Mouse (Mus musculus): Measurements from ENCODE around the gene Cabp1.
"Not testable (repeated sequence)": the region's sequence is repeated elsewhere in the genome, so short reads cannot be mapped to it uniquely, and the experiment has no call there.

The Cabp1 gene

GRCm38 (mm10) chr5:115179596-115179995, 14.6 kb downstream of the Cabp1 start:
- CTCF ChIA-PET = no interaction called here

DNA sequence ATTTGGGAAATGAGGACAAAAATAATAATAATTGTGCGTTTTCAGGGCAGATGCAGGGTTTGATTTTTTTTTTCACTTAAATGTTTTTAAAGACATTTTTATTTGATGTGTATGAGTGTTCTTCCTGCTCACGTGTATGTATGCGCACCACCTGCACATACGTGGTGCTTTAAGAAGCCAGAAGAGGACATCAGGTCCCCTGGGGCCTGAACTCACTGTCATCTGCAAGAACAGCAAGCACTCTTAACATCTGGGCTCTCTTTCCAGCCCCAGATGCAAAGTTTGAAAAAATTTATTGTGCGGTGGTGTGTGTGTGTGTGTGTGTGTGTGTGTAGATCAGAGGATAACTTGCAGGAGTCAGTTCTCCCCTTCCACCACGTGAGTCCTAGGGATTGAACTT, 16.3 kb downstream of the Cabp1 start:
- CTCF ChIA-PET = no interaction called here

DNA sequence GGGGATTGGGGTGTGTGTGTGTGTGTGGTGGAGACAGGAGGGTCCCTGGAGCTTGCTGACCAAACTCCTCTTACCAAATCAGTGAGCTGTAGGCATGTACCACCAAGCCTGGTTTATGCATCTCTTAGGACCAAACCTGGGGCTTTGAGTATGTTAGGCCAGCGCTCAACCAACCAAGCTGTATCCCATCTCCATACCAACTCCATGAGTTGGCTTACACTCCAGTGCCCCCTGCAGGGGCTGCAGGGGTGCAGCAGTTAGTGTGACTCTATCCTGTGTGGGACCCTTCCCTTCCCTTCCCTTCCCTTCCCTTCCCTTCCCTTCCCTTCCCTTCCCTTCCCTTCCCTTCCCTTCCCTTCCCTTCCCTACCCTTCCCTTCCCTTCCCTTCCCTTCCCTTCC, 19.6 kb downstream of the Cabp1 start:
- CTCF ChIA-PET = interaction anchor here (0.6 to 0.8 kb wide), 3 partner anchors 23 to 196 kb away, joined by 3 to 6 read pairs (median 4); no protein-coding TSS in a partner anchor

DNA sequence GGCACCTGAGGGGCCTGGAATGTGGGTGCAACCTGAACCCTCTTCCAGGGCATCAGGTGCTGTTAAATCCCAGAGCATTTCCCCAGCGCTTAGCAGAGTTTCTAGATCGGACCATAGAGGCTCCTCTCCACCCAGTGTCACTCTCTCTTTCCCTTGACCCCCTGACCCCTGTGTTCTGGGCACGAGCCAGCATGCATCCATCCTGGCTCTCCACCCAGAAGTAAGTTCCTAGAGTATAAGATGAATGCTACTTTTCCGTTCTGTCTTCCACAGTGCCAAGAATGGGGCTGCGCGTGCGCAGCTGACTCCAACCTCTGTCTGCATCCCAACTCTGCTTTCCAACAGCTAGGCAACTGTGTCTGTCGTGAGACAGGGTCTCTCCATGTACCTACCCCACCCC, 24.0 kb downstream of the Cabp1 start:
- CTCF ChIA-PET = no interaction called here

DNA sequence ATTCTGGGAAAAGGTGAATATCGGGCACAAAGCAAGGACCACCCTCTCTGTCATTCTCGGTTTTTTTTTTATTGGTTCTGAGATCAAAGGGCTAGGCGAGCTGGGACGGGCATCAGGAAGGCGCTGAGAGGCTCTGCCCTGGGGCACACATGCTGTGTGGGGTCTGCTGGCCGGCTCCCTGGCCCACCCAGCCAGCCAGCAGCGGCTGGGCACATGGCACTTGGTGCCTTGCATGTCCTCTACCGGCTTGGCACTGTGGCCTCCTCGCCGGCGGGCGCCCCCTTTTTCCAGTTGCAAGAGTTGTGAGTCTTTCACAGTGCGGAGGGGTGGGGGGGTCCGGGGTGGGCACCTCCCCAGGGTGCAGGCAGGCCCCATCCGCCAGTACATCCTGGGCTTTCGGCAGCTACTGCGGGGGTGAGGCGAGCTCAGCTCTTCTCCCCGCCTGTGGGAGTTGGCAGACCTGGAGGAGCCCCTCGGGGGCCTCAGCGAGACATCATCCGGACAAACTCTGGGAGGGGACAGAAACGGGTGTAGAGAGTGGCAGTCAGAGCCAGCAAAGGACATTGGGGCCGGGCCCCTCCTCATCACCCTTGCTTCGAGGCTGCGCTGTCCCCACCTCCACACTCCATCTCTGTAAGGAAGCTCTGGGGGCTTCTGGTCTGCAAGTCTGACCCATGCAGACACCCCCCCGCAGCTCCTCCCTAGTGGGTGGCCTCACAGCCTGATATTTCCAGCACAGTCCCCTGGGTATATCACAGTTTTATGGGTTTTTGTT, 25.4 kb downstream of the Cabp1 start:
- CTCF ChIA-PET = interaction anchor here (0.9 kb wide), 1 partner anchor 12 kb away, joined by 15 read pairs; no protein-coding TSS in a partner anchor

GRCm38 (mm10) chr5:115167396-115167795, 26.8 kb downstream of the Cabp1 start:
- CTCF ChIA-PET = no interaction called here

- CTCF ChIA-PET = no interaction called here
These were observed 27.4 kb downstream of the Cabp1 start for GRCm38 (mm10) chr5:115166815-115167194.

DNA sequence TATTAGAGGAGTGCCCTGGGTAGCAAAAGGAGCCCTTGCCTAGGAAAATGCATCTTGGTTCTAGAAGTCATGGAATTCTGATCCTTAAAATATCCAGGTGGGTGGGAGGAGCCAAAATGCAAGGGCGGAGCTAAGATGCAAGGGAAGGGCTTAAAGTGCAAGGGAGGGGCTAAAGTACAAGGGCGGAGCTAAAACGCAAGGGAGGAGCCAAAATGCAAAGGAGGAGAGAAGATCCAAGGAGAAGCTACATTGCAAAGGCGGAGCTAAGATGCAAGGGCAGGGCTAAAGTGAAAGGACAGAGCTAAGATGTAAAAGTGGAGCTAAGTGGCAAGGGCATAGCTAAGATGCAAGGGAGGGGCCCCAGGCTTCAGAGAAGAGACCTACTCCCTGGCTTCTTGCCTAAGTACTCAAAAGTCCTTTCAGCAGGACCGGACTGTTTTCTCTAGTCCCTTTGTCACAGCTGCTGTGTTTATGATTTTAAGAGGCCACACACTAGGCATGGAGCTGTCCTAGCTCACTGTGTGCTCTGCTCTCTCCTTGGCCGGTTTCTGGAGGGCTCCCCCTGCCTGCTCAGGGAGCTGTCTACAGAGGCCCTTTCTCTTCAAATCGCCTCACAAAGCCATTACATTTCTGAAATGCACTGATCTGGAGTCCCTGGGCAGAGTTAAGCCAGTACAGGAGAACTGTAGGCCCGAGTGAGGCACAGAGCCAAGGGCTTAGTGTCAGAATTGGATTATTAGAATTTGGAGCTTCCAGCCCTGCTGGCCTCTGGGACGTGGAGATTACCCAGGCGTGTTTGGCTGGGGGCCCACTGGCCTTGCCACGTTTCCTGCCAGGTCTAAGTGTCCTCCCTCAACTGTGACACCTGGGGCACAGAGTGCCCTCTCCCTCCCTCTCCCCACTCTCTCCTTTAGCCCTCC, 28.0 kb downstream of the Cabp1 start:
- CTCF ChIA-PET = no interaction called here

DNA sequence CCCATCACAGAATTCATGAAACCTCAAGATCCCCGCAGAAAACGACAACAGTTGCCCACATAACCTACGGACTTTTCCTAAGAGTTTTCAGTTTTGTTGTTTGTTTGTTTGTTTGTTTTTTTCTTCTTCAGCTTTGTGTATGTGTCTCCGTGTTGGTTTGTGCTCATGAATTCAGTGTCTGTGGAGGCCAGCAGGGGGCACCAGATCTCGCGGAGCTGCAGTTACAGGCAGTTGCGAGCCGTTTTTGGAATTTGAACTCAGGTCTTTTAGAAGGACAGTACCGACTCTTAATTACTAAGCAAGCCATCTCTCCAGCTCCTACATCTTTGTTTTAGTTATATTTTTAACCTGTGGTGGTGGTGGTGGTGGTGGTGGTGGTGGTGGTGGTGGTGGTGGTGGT, 28.8 kb downstream of the Cabp1 start:
- CTCF ChIA-PET = no interaction called here

DNA sequence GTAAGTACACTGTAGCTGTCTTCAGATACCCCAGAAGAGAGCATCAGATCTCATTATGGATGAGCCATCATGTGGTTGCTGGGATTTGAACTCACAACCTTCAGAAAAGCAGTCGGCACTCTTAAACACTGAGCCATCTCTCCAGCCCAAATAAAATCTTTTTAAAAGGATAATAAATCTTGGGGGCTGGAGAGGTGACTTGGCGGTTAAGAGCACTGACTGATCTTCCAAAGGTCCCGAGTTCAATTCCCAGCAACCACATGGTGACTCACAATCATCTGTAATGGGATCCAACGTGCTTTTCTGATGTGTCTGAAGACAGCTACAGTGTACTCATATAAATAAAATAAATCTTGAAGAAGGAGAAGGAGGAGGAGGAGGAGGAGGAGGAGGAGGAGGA, 29.7 kb downstream of the Cabp1 start:
- CTCF ChIA-PET = not testable (repeated sequence)

GRCm38 (mm10) chr5:115163563-115163962, 30.6 kb downstream of the Cabp1 start:
- CTCF ChIA-PET = no interaction called here

DNA sequence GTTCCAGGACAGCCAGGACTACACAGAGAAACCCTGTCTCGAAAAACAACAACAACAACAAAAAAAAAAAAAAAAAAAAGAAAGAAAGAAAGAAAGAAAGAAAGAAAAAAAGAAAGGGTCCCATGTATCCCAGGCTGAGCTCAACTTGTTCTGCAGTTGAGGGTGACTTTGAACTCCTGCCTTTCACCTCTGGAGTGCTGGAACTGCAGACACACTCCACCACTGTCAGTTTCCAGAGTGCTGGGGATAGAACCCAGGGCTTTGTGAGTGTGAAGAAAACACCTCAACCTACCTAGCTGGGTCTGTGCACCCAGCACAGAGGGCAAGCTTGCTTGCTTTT, 32.3 kb downstream of the Cabp1 start:
- CTCF ChIA-PET = interaction anchor here (0.6 kb wide), 2 partner anchors 49 to 1488 kb away, joined by 3 read pairs; no protein-coding TSS in a partner anchor

GRCm38 (mm10) chr5:115161064-115161939, 32.9 kb downstream of the Cabp1 start:
- CTCF ChIA-PET = interaction anchor here (0.6 kb wide), 4 partner anchors 19 to 81 kb away, joined by 3 read pairs; partner anchors contain the start of gene Pop5

GRCm38 (mm10) chr5:115160655-115161054, 33.5 kb downstream of the Cabp1 start:
- CTCF ChIA-PET = interaction anchor here (0.6 to 1.0 kb wide), 2 partner anchors 36 to 81 kb away, joined by 3 read pairs; no protein-coding TSS in a partner anchor

GRCm38 (mm10) chr5:115159165-115159564, 35.0 kb downstream of the Cabp1 start:
- CTCF ChIA-PET = interaction anchor here (0.6 to 1.3 kb wide), 2 partner anchors 26 to 213 kb away, joined by 3 to 4 read pairs; no protein-coding TSS in a partner anchor

DNA sequence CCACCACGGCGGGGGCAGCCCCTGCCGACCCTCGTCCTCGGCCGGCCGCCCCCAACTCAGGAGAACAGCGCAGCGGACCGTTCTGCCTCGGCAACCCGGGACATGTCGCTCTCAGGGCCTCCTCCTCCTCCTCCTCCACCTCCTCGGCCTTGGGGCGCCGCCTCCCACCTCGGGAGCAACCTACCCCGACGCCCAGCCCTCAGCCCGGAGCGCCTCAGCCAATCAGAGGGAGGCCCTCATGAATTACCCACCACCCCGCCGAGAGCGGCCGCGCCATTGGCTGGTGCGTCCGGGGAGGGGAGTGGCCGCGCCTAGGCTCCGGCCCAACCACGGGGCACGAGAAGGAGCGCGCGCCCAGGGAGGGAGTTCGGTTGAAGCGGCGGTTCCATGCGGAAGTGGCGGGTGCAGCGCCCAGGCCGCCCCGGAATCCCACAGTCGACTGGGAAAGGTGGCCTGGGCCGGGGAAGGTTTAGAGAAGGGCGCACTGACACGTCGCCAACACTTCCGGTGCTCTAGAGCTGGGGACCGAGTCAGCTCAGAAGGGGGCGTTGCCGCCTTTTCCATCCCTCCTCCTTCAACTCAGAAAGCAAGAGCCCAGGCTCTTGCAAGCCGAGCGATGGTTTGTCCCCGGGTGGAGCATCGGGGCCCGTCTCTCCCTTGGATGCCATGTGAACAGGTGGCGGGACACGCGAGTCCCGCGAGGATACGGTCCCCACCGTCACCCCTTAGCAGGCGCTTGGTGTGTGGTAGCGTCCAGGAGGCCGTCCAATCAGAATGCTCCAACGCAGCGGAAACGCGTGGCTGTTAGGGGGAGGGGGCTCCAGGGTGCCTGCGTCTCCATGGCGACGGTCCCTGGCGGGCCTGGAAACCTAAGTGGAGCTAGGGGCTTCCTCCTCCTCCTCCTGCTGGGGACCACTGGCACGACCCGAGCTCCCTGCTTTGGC, 35.9 kb downstream of the Cabp1 start, which contains the start of gene Mlec:
Gene Mlec (minus strand): TSS at position 140 of the 944 bp plus-strand sequence.
- CTCF ChIA-PET = interaction anchor here (0.5 to 1.3 kb wide), 5 partner anchors 25 to 212 kb away, joined by 3 to 7 read pairs (median 3); no protein-coding TSS in a partner anchor

DNA sequence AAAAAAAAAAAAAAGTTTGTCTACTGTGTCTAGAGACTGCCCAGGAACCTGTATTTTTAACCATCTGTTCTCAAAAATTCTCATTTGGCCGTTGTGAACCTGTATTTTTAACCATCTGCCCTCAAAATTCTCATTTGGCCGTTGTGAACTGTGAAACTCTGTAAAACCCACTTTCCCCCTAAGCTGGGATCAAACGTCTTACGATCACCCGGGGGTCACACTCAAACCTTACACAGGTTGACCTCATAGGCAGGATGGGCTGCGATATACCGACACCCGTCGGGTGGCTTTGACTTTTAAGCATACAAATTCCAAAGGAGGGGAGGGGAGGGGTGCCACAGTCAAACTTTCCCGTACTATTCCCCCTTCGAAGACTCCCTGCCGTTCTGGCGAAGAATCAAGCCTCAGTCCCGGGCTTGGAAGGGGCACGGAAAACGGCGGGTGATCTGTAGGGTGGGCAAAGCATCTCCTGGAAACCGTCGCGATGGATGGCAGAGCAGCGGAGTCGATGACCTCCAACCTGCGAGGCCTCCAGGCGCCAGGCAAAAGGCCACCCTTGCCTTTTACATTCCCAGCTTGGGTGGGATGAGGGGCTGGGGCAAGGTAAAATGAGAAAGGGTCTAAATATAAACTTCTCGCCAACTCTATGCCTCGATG, 37.1 kb downstream of the Cabp1 start:
- CTCF ChIA-PET = interaction anchor here (0.6 to 1.3 kb wide), 3 partner anchors 12 to 183 kb away, joined by 3 to 15 read pairs (median 4); no protein-coding TSS in a partner anchor

- CTCF ChIA-PET = interaction anchor here (0.6 to 1.3 kb wide), 2 partner anchors 13 to 184 kb away, joined by 4 to 15 read pairs; no protein-coding TSS in a partner anchor
These were observed 37.8 kb downstream of the Cabp1 start for GRCm38 (mm10) chr5:115156401-115156800.

GRCm38 (mm10) chr5:115155831-115156230, 38.4 kb downstream of the Cabp1 start:
- CTCF ChIA-PET = no interaction called here

All from spleen, embryonic (tissue).